Mouse (Mus musculus): ENCODE data around the gene Treh.

DNA sequence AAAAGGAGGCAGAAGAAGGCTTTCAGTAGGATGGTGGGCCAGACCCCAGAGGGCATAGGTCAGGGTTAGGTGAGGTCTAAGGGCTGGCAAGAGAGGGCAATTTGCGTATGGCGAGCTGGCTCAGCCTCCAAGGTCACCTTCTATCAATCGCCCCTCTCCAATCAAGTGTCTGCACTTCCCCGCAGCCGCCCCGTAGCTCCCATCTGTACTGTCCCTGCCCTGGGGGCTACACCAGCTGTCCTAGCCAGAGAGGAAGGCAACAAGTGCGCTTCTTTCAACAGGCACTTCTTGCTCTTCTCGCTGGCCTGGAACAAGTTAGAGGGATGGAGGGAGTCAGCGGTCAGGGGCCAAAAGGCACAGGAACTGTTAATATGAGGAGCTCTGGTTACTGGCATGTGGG is 15.0 kb downstream of the Treh start:
- TF ChIP-seq CEBPB (IDR thresholded peaks at IDR 0.05; ENCODE audit: insufficient read depth, poor library complexity, severe bottlenecking), result no peak
- TF ChIP-seq POLR2A (IDR thresholded peaks at IDR 0.05; ENCODE audit: insufficient read length, low read depth), result no peak
- TF ChIP-seq MYOD1 (IDR thresholded peaks at IDR 0.05; ENCODE audit: control insufficient read depth in 1 of 3, insufficient read length in 2 of 3, low read depth in 2 of 3), result no peak
- TF ChIP-seq TCF12 (IDR thresholded peaks at IDR 0.05; ENCODE audit: insufficient read depth, poor library complexity, severe bottlenecking), result no peak
- TF ChIP-seq MAX (IDR thresholded peaks at IDR 0.05; ENCODE audit: low read depth), result no peak
- TF ChIP-seq E2F4 (IDR thresholded peaks at IDR 0.05; ENCODE audit: insufficient read depth), result no peak
- TF ChIP-seq USF1 (IDR thresholded peaks at IDR 0.05; ENCODE audit: low read depth), result no peak

Measured in myocyte (in vitro differentiated cells).